Mouse (Mus musculus) brain, embryonic 14.5 days (tissue): ENCODE data around the gene Wsb2.

Experiments used
- CTCF ChIP-seq: fragments of 200-500 bp; IDR thresholded peaks from 2 replicates; pipeline ENCODE4 v1.5.1; 2012; ENCODE audit warnings: inconsistent platforms, mild to moderate bottlenecking, moderate library complexity, borderline replicate concordance; ENCODE audit not compliant: insufficient read depth, insufficient read length; ENCODE audit errors: extremely low read depth
- POLR2A ChIP-seq: fragments of 200-500 bp; IDR thresholded peaks from 2 replicates; pipeline ENCODE4 v1.6.1; 2012; ENCODE audit warnings: mild to moderate bottlenecking, inconsistent platforms, borderline replicate concordance; ENCODE audit not compliant: poor library complexity, insufficient read depth, insufficient read length, severe bottlenecking; ENCODE audit errors: extremely low read depth

GRCm38 (mm10) chr5:117346281-117346680, 10.8 kb upstream of the Wsb2 start:
- TF ChIP-seq CTCF (no peak), POLR2A (no peak)
